Mouse (Mus musculus) c-Kit-positive CD71-positive TER-119-positive erythroid progenitor cells, embryonic 14.5 days (primary cell): ENCODE results near the gene Msl3l2.

Source experiments
- DNase-seq: peaks from one replicate; pipeline ENCODE4 v3.0.0-alpha.2; 2013; ENCODE audit warnings: low spot score

Gene Msl3l2

GRCm38 (mm10) chr10:56106333-56106995 lies at the start of gene Msl3l2:
Gene Msl3l2, plus strand, starts transcription at chr10:56106917.
- peak; percentile 71 for DNase-seq

- DNase-seq = no peak
Observed at GRCm38 (mm10) chr10:56058979-56059422, 47.7 kb upstream of the Msl3l2 start.

DNA sequence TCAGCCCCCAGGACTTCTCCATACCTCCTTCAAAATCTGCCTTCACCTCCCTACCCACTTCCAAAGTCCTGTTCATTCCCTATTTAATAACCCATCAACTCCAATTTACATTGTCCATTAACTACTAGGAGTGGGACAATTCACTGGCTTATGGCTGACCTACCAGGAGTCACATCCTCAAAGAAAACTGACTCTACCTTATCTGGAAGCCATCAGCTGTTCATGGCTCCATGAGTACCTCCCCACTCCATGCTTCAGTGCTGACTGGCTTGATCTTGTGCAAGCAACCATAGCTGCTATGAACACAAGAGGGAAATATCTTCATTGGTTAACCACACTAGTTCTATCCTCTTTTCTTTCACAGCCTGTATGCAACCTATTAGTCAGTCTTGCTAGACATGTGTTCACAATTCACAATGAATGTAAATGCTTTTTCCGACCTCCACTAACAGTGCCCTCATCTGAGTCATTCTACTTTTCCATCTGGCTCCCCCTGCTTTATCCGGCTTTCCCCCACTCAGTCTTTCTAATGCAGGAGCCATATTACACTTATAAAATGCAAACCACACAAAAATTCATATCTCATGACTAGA lies 45.4 kb upstream of the Msl3l2 start:
- no peak for DNase-seq

DNA sequence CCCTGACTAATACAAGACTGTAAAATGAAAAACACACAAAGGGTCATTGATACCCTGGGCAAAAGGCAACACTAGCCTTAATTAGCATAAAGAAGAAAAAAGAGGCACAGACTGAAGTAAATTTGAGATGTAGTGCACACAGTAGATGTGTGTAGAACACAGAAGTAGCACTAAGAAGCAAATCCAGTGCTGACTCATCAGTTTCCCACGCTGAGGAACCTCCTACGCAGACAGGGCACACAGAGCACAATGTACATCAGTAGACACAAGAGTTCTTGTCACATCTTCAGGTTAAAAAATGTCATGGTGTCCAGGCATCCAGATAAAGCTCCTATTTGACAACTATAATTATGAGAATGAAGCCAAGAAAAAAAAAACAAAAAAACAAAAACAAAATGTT lies 44.0 kb upstream of the Msl3l2 start:
- DNase-seq = no peak

DNA sequence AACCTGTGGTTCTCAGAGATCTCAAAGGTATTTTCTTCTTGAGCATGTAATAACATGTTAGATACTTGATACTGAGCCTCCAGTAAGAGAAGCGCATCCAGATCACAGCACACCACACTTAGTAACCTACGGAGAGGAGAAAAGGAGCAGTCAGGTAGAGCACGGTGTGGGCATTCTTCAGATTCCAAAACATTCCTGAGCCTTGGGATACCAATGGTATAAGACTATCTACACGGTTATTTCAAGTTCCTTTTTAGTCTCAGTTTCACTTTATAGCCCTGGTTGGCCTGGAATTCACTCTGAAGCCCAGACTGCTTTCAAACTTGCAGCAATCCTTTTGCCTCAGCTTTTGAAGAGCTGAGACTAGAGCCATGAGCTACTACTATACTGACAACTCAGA lies 17.0 kb upstream of the Msl3l2 start:
- DNase-seq = no peak

DNA sequence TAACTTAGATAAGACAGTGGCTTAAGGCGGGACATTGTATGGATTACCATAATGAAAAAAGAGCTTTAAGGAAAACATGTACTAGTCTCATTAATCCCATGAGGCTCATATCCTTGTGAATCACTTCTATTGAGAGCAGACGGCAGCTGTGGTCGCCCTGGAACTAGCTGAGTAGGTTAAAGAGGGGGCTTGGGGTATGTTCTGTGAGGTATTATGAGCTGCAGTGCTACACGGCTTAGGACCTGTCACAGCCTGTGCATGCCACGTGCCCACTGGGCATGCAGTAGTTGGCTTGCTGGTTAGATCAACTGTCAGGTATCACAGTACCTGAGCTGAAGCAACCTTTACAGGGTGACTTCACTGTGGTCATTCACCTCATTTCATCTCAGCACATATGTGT lies 12.1 kb upstream of the Msl3l2 start:
- DNase-seq = no peak

GRCm38 (mm10) chr10:56096757-56097156 lies 10.0 kb upstream of the Msl3l2 start:
- DNase-seq = no peak

- no peak for DNase-seq
Observed at GRCm38 (mm10) chr10:56099126-56099525, 7.6 kb upstream of the Msl3l2 start.

GRCm38 (mm10) chr10:56099641-56100310 lies 6.9 kb upstream of the Msl3l2 start:
- DNase-seq = no peak

- DNase-seq = peak; percentile 16
Observed at GRCm38 (mm10) chr10:56106996-56107334, 248 bp downstream of the Msl3l2 start.

- DNase-seq = no peak
Observed at GRCm38 (mm10) chr10:56114951-56115635, 8.4 kb downstream of the Msl3l2 start.

- no peak for DNase-seq
Observed at GRCm38 (mm10) chr10:56115636-56116180, 9.0 kb downstream of the Msl3l2 start.

DNA sequence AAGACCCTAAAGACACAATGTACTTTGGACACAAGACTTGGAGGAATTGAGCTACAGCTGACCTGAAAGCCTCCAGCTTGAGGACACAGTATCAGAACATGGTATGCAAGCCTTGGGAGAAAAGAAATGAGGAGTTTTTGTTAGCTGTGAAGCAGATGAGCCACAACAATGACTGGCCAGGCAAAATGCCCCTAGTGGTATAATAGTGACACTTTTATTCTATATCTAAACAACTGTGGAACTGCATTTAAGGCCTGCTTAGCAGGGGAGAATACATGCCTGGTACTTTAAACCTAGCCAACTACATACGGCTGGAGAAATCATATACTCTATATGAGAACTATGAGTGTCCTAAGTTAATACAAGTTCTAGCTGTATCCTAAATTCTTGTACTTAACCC lies 20.3 kb downstream of the Msl3l2 start:
- no peak for DNase-seq

GRCm38 (mm10) chr10:56129642-56130041 lies 22.9 kb downstream of the Msl3l2 start:
- no peak for DNase-seq

GRCm38 (mm10) chr10:56137191-56137590 lies 30.5 kb downstream of the Msl3l2 start:
- DNase-seq = no peak

DNA sequence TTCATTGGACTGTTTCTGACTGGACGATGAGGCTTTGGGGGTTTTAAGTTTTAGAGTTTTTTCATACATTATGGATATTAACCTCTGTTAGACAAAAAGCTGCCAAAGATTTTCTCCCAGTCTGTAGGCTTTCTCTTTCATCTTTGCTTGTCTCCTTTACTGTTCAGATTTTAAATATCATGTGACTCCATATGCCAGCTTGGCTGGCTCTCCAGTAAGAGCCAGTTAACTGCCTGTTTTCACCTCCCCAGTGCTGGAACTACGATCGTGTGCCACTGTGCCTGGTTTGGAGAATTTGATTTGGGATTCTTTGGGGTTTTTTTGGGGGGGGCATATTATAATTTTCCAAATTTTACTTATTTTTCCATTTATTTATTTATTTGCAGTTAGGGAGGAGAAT lies 42.2 kb downstream of the Msl3l2 start:
- no peak for DNase-seq

DNA sequence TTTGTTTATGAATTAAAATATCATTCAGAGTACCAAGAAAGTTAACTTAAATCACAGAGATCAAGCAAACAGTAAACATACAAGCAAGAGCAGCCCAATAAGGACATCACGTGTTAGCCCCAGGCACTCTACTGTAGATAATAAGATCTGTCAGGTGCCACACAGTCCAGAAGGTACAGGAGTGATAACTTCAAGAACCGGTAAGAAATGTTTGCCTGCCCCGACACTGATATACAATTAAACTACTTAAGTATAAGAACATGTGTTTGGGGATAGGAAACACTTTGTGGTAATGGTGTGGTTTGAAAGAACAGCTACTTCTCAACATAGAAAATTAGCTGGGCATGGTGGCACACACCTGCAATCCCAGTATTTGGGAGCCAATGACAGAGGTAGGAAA lies 50.2 kb downstream of the Msl3l2 start:
- no peak for DNase-seq

DNA sequence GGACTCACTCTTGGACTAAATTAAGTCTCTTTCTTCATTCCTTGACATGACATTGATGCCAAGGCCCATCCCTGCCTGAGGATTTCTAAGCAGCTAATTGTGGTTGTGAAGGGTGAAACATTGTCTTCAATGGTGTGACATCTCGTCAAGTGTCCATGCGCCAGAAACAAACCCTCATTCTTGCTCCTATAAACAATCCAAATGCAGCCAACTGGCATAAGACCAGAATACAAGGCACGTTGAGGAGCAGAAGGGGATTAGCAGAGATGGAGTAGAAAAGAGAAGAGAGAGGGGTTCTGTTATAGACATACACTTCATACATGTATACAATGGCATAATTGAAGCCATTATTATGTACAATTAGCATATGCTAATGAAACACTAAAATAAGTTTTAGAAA lies 51.5 kb downstream of the Msl3l2 start:
- DNase-seq = no peak

- DNase-seq = no peak
Observed at GRCm38 (mm10) chr10:56158748-56159147, 52.0 kb downstream of the Msl3l2 start.

DNA sequence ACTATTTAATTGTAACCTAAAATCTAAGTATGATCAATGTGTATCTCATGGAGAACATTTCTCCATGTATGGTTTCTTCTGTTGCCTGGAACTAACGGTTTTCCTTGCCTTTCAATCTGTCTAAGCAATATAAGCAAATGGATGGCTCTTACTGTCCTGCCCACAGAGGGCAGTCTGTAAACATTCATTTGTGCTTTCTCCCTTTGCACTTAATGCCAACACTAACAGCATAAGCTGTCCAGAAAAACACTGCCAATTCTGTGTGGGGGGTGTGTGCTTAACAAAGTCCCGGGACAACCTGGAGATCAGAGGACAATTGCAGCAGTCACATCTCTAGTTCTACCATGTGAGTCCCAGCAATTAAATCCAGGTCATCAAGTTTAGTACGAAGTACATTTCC lies 57.7 kb downstream of the Msl3l2 start:
- DNase-seq = no peak

- no peak for DNase-seq
Observed at GRCm38 (mm10) chr10:56165758-56166157, 59.0 kb downstream of the Msl3l2 start.
